Mouse (Mus musculus) MEL (cell line): ENCODE measurements around the gene Zfp384.
A peak's percentile ranks its signal among the peaks of the same experiment; 100 is the strongest.

Source experiments
- CHD1 ChIP-seq: IDR thresholded peaks from 2 replicates; pipeline ENCODE4 v1.6.1; 2012; ENCODE audit warnings: low read depth, mild to moderate bottlenecking, inconsistent platforms, low read length, improper control_type of control experiment
- CHD2 ChIP-seq: IDR thresholded peaks from 2 replicates; pipeline ENCODE4 v1.6.1; 2011; ENCODE audit warnings: low read length, improper control_type of control experiment
- CTCF ChIP-seq, 3 experiments: IDR thresholded peaks in 2 of 3; conservative IDR thresholded peaks in 1 of 3; 2 replicates each; pipeline ENCODE4 v1.5.1; 2011 to 2012; ENCODE audit warnings: low read length in 3 of 3, low read depth in 2 of 3, mild to moderate bottlenecking in 2 of 3, improper control_type of control experiment in 1 of 3, inconsistent platforms in 1 of 3, mixed read lengths in 1 of 3, moderate library complexity in 1 of 3; ENCODE audit not compliant: control insufficient read depth in 1 of 3, insufficient read depth in 1 of 3, poor library complexity in 1 of 3, severe bottlenecking in 1 of 3
- E2F4 ChIP-seq: IDR thresholded peaks from 2 replicates; pipeline ENCODE4 v1.6.1; 2011; ENCODE audit warnings: low read depth, low read length, improper control_type of control experiment, borderline replicate concordance
- ELF1 ChIP-seq: IDR thresholded peaks from 2 replicates; pipeline ENCODE4 v1.6.1; 2014; ENCODE audit warnings: low read depth, mild to moderate bottlenecking, inconsistent platforms, low read length, improper control_type of control experiment, moderate library complexity
- EP300 ChIP-seq, 2 experiments: IDR thresholded peaks; 2 replicates each; pipeline ENCODE4 v1.6.1; 2011; ENCODE audit warnings: improper control_type of control experiment in 2 of 2, low read length in 2 of 2, low read depth in 1 of 2, mild to moderate bottlenecking in 1 of 2
- GATA1 ChIP-seq: IDR thresholded peaks from 2 replicates; pipeline ENCODE4 v1.6.1; 2011; ENCODE audit warnings: low read depth, low read length, improper control_type of control experiment
- MAZ ChIP-seq: IDR thresholded peaks from 2 replicates; pipeline ENCODE4 v1.6.1; 2012; ENCODE audit warnings: low read depth, mild to moderate bottlenecking, inconsistent platforms, low read length, improper control_type of control experiment
- POLR2A ChIP-seq, 2 experiments: IDR thresholded peaks; 2 replicates each; pipeline ENCODE4 v1.6.1; 2011 to 2012; ENCODE audit warnings: low read length in 2 of 2, mild to moderate bottlenecking in 2 of 2, control low read depth in 1 of 2, improper control_type of control experiment in 1 of 2, low read depth in 1 of 2, moderate library complexity in 1 of 2; ENCODE audit not compliant: control insufficient read depth in 1 of 2, insufficient read depth in 1 of 2, poor library complexity in 1 of 2
- TCF12 ChIP-seq: IDR thresholded peaks from 2 replicates; pipeline ENCODE4 v1.6.1; 2014; ENCODE audit warnings: low read depth, mild to moderate bottlenecking, inconsistent platforms, low read length, improper control_type of control experiment, moderate library complexity

GRCm38 (mm10) chr6:124965088-124965719 is 43.7 kb upstream of the Zfp384 start, which contains the start of gene Cops7a:
- TF ChIP-seq MAZ, result peak; percentile 96
- no peak for TF ChIP-seq EP300 (IDR thresholded peaks at IDR 0.05; ENCODE audit: low read depth in 1 of 2, low read length in 2 of 2)
- peak; percentile 57 to 90 for TF ChIP-seq POLR2A (IDR thresholded peaks at IDR 0.05; ENCODE audit: control insufficient read depth in 1 of 2, insufficient read depth in 1 of 2, low read depth in 1 of 2, low read length in 2 of 2, poor library complexity in 1 of 2)
- no peak for TF ChIP-seq E2F4
- no peak for TF ChIP-seq GATA1
- TF ChIP-seq CTCF (IDR thresholded peaks at IDR 0.05 in 2 of 3, conservative IDR thresholded peaks at IDR 0.05 in 1 of 3; ENCODE audit: control insufficient read depth in 1 of 3, insufficient read depth in 1 of 3, low read depth in 2 of 3, low read length in 3 of 3, poor library complexity in 1 of 3, severe bottlenecking in 1 of 3), result no peak
- TF ChIP-seq CHD2, result no peak
- TF ChIP-seq CHD1, result no peak
- peak; percentile 96 for TF ChIP-seq ELF1
- TF ChIP-seq TCF12, result peak; percentile 58; the same call in 1 of the 2 replicates
